Mouse (Mus musculus): ENCODE results near the gene Mink1. TPM values are rescaled to one million over a fixed set of nuclear protein-coding genes. Genes with fewer than 3 reads are reported as not detected.

Mink1 gene
- polyA plus RNA-seq, 1 experiment from 2014 or later: 20.3 TPM

Other genes with a start within 250 kb of the Mink1 start
- 5.9 and 6.9 TPM in 2 replicates for gene Alox12e, start 240.3 kb upstream of the Mink1 start, polyA plus RNA-seq (2015; fragmentation: Nextera tagmentation; extraction: Ambion mirVana)
- gene Alox15, start 210.8 kb upstream of the Mink1 start, polyA plus RNA-seq (2015; fragmentation: Nextera tagmentation; extraction: Ambion mirVana): 1.3 and 2.6 TPM in 2 replicates
- 33.6 and 35.0 TPM in 2 replicates for gene Pelp1, start 152.8 kb upstream of the Mink1 start, polyA plus RNA-seq (2015; fragmentation: Nextera tagmentation; extraction: Ambion mirVana)
- 26.1 and 28.8 TPM in 2 replicates for gene Arrb2, start 130.2 kb upstream of the Mink1 start, polyA plus RNA-seq (2015; fragmentation: Nextera tagmentation; extraction: Ambion mirVana)
- 37.0 and 42.9 TPM in 2 replicates for gene Med11, start 111.0 kb upstream of the Mink1 start, polyA plus RNA-seq (2015; fragmentation: Nextera tagmentation; extraction: Ambion mirVana)
- gene Zmynd15, start 103.4 kb upstream of the Mink1 start, polyA plus RNA-seq (2015; fragmentation: Nextera tagmentation; extraction: Ambion mirVana): 0.63 and 0.71 TPM in 2 replicates
- gene Cxcl16, start 102.9 kb upstream of the Mink1 start, polyA plus RNA-seq (2015; fragmentation: Nextera tagmentation; extraction: Ambion mirVana): 4.1 and 4.5 TPM in 2 replicates
- gene Tm4sf5, start 57.6 kb upstream of the Mink1 start, polyA plus RNA-seq (2015; fragmentation: Nextera tagmentation; extraction: Ambion mirVana): 1.1 TPM in 1 of 2 replicates, not detected in the other
- gene Vmo1, start 48.3 kb upstream of the Mink1 start, polyA plus RNA-seq (2015; fragmentation: Nextera tagmentation; extraction: Ambion mirVana): 0.35 and 0.60 TPM in 2 replicates
- gene Gltpd2, start 43.7 kb upstream of the Mink1 start, polyA plus RNA-seq (2015; fragmentation: Nextera tagmentation; extraction: Ambion mirVana): 0.44 and 0.59 TPM in 2 replicates
- gene Psmb6, start 37.5 kb upstream of the Mink1 start, polyA plus RNA-seq (2015; fragmentation: Nextera tagmentation; extraction: Ambion mirVana): 727 and 733 TPM in 2 replicates
- gene Gm40193, start 29.9 kb upstream of the Mink1 start, polyA plus RNA-seq (2015; fragmentation: Nextera tagmentation; extraction: Ambion mirVana): 1.1 and 3.3 TPM in 2 replicates
- 10.3 and 13.2 TPM in 2 replicates for gene Pld2, start 22.8 kb upstream of the Mink1 start, polyA plus RNA-seq (2015; fragmentation: Nextera tagmentation; extraction: Ambion mirVana)
- not detected in 2 replicates for gene 4930544D05Rik, start 53.0 kb downstream of the Mink1 start, polyA plus RNA-seq (2015; fragmentation: Nextera tagmentation; extraction: Ambion mirVana)
- gene Chrne, start 56.3 kb downstream of the Mink1 start, polyA plus RNA-seq (2015; fragmentation: Nextera tagmentation; extraction: Ambion mirVana): 0.49 and 0.65 TPM in 2 replicates
- 0.23 and 0.32 TPM in 2 replicates for gene Gp1ba, start 76.2 kb downstream of the Mink1 start, polyA plus RNA-seq (2015; fragmentation: Nextera tagmentation; extraction: Ambion mirVana)
- 129 and 147 TPM in 2 replicates for gene Rnf167, start 84.4 kb downstream of the Mink1 start, polyA plus RNA-seq (2015; fragmentation: Nextera tagmentation; extraction: Ambion mirVana)
- 171 and 176 TPM in 2 replicates for gene Slc25a11, start 84.6 kb downstream of the Mink1 start, polyA plus RNA-seq (2015; fragmentation: Nextera tagmentation; extraction: Ambion mirVana)
- gene Pfn1, start 91.8 kb downstream of the Mink1 start, polyA plus RNA-seq (2015; fragmentation: Nextera tagmentation; extraction: Ambion mirVana): 1,669 and 1,769 TPM in 2 replicates
- gene Eno3, start 94.3 kb downstream of the Mink1 start, polyA plus RNA-seq (2015; fragmentation: Nextera tagmentation; extraction: Ambion mirVana): 81.9 and 112 TPM in 2 replicates
- 155 and 164 TPM in 2 replicates for gene Spag7, start 106.5 kb downstream of the Mink1 start, polyA plus RNA-seq (2015; fragmentation: Nextera tagmentation; extraction: Ambion mirVana)
- 14.5 and 17.5 TPM in 2 replicates for gene Camta2, start 125.2 kb downstream of the Mink1 start, polyA plus RNA-seq (2015; fragmentation: Nextera tagmentation; extraction: Ambion mirVana)
- 1.2 and 1.6 TPM in 2 replicates for gene Inca1, start 137.3 kb downstream of the Mink1 start, polyA plus RNA-seq (2015; fragmentation: Nextera tagmentation; extraction: Ambion mirVana)
- 4.7 and 5.9 TPM in 2 replicates for gene Kif1c, start 137.7 kb downstream of the Mink1 start, polyA plus RNA-seq (2015; fragmentation: Nextera tagmentation; extraction: Ambion mirVana)
- gene Zfp3, start 201.3 kb downstream of the Mink1 start, polyA plus RNA-seq (2015; fragmentation: Nextera tagmentation; extraction: Ambion mirVana): 7.1 and 7.2 TPM in 2 replicates
- gene Scimp, start 249.7 kb downstream of the Mink1 start, polyA plus RNA-seq (2015; fragmentation: Nextera tagmentation; extraction: Ambion mirVana): 0.46 TPM in 1 of 2 replicates, not detected in the other

Measured in embryonic facial prominence, embryonic 15.5 days (tissue).